Mouse (Mus musculus) ovary, adult 10 weeks (tissue): ENCODE measurements around the gene Zfp663. TPM values are rescaled to one million over a fixed set of nuclear protein-coding genes. Genes with fewer than 3 reads are reported as not detected.

Experiments
- polyA plus RNA-seq: library from polyadenylated mRNA; stranded (reverse); fragments of 350-450 nt; fragmentation: Illumina TruSeq; extraction: RNeasy Lipid Tissue Mini Kit (QIAGEN cat#74804); gene quantifications from one replicate; pipeline ENCODE4 v1.2.3, GENCODE M21; 2014

Zfp663 gene
- not detected for polyA plus RNA-seq

DNA sequence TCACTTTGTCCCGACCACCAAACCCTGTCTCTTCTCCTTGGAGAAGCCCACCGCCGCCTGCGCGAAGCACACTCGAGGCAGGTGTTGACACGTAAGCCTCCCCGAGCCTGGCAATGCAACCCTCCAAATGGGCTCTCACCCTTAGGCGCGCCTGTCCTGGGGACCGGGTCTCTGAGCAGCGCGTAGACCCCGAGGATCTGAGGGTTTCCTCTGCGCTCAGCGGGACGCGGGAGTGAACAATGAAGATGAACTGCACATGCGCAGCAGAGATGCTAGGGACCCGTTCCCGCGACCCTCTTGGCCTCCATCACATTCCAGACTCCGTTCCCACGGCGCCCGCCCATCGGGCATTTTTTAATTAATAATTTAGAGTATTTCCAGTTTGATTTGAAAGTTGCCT, at the start of gene Zfp663:
Gene Zfp663 (minus strand): TSS at position 234 of the 400 bp plus-strand sequence.

DNA sequence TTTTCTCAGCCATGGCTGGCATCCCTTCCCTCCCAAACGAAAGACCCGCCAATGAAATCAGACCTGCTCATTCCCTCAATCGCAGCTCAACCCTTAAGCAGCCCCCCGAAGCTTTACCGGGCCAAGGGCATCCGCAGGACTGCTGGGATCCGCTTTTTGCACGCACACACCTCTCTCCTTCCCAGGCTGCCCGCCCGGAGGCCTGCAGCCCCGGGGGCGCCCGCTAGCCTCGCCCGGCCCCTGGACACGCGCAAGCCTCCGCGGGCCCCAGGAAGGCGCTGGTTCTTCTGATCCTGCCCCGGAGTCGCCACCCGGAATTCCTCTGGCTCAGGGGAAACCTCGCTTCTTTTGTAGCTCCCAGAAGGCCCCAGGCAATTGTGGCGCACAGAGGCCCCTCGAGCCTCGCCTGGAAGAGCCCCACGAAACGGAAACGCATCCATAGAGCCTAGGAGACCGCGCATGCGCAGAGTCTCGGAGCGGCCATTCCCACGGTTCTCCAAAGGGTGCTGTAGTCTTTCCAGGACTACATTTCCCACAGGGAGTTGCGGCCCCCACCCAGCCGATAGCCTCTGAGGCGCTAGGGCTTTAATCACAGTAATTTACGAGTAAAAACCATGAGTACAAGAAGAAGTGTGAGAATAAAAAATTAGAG, 19.4 kb upstream of the Zfp663 start, which contains the start of gene Zfp334:
Gene Zfp334 (minus strand): TSS at position 416 of the 652 bp plus-strand sequence.

DNA sequence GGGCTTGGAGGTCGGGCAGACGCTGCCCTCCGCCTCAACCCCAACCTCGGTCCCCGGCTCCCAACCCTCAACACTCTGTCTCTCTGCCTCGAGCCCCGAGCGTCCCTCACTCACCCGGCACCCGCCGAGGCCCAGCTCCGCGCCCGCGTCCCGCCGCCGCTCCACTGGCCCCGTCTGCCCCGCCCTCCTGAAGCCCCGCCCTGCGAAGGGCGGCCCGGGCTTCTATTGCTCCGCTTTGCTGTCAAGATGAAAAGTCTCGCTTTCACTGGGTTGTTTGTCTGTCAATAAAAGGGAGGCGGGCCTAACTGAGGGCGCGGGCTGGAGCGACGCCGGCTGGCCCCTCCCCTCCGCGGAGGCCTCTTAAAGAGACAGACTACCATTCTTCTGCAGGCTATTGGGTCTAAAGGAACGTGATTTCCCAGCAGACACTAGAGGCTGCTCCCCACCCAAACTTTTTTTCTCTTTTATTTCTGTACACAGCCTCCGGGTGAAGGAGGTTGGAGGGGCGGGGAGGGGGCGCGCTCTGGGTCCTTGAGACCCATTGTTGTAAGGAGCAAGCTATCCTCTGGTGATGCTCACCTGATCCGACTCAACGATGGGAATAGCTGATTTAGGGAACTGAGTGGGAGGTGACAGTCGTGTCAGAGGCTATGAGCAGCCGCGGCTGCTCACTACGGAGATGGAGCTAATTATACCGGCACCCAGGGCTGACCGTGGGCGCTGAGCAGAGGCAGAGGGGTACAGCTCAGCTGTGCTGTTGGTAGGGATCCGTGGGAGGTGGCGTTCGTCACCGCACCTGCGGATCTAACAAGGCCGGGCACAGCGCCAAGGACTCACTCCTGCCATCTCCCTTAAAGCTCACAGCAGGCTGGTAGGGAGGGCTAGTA, 42.0 kb downstream of the Zfp663 start, which contains the start of gene Elmo2:
Gene Elmo2 (minus strand): TSS at position 176 of the 887 bp plus-strand sequence.

Other genes with a start within 250 kb of the Zfp663 start
- not detected for gene Cdh22, start 133.9 kb downstream of the Zfp663 start, polyA plus RNA-seq
- gene Slc35c2, start 80.9 kb downstream of the Zfp663 start, polyA plus RNA-seq = 3.1 TPM
- gene Elmo2, start 42.2 kb downstream of the Zfp663 start, polyA plus RNA-seq = 10.1 TPM
- gene Zfp334, start 19.5 kb upstream of the Zfp663 start, polyA plus RNA-seq = 11.3 TPM
- not detected for gene Ocstamp, start 31.7 kb upstream of the Zfp663 start, polyA plus RNA-seq
- not detected for gene Slc13a3, start 104.5 kb upstream of the Zfp663 start, polyA plus RNA-seq
- gene Trp53rka, start 124.6 kb upstream of the Zfp663 start, polyA plus RNA-seq = 4.3 TPM
- 1.9 TPM for gene Slc2a10, start 135.1 kb upstream of the Zfp663 start, polyA plus RNA-seq
- 0.54 TPM for gene Eya2, start 226.3 kb upstream of the Zfp663 start, polyA plus RNA-seq